Mouse (Mus musculus) stomach, embryonic 14.5 days (tissue): ENCODE data around the gene Ints14. TPM values are rescaled to one million over a fixed set of nuclear protein-coding genes. Genes with fewer than 3 reads are reported as not detected.

Source experiments
- ATAC-seq: fragments of 200-750 bp; cut with Nextera tagmentation; 2 replicates; pipeline ENCODE4 v1.8.0; 2017; ENCODE audit warnings: low read depth, moderate TSS enrichment; ENCODE audit not compliant: insufficient number of reproducible peaks, insufficient read depth, low FRiP score
- H3K27ac ChIP-seq: fragments of 300-500 bp; sonication (generic); 2 replicates; pipeline ENCODE4 v1.5.1; 2014; ENCODE audit warnings: mild to moderate bottlenecking, low read length, moderate library complexity, mixed read lengths
- H3K27me3 ChIP-seq: fragments of 300-500 bp; sonication (generic); 2 replicates; pipeline ENCODE4 v1.6.1; 2014; ENCODE audit warnings: low read length, control low read depth, mixed read lengths; ENCODE audit not compliant: control insufficient read depth, insufficient read depth
- H3K36me3 ChIP-seq: fragments of 300-500 bp; sonication (generic); 2 replicates; pipeline ENCODE4 v1.6.1; 2014; ENCODE audit warnings: mild to moderate bottlenecking, control low read depth, low read length, moderate library complexity, mixed read lengths; ENCODE audit not compliant: control insufficient read depth, insufficient read depth
- H3K4me1 ChIP-seq: fragments of 300-500 bp; sonication (generic); 2 replicates; pipeline ENCODE4 v1.6.1; 2014; ENCODE audit warnings: low read length, control low read depth, mixed read lengths; ENCODE audit not compliant: control insufficient read depth, insufficient read depth
- H3K4me2 ChIP-seq: fragments of 300-500 bp; sonication (generic); replicated peaks from 2 replicates; pipeline ENCODE4 v1.6.1; 2014; ENCODE audit warnings: low read depth, low read length, control low read depth
- H3K4me3 ChIP-seq: fragments of 300-500 bp; sonication (generic); 2 replicates; pipeline ENCODE4 v1.5.1; 2014; ENCODE audit warnings: low read depth, low read length, control low read depth
- H3K9ac ChIP-seq: fragments of 300-500 bp; sonication (generic); replicated peaks from 2 replicates; pipeline ENCODE4 v1.6.1; 2014; ENCODE audit warnings: low read depth, mild to moderate bottlenecking, control low read depth, low read length, moderate library complexity, mixed read lengths
- H3K9me3 ChIP-seq: fragments of 300-500 bp; sonication (generic); 2 replicates; pipeline ENCODE4 v1.6.1; 2016; ENCODE audit warnings: low read depth, low read length, control low read depth; ENCODE audit not compliant: control insufficient read depth
- WGBS: fragments of 180-500 bp; shearing (Covaris S2); extraction: QIAGEN DNeasy Blood & Tissue Kit; methylation state at CpG from one replicate; pipeline ENCODE4 v1.1.7; 2014; 5-methylcytosine and 5-hydroxymethylcytosine counted together
- polyA plus RNA-seq: library from polyadenylated mRNA; unstranded; fragments of >200 nt; fragmentation: Nextera tagmentation; extraction: Ambion mirVana; gene quantifications from 2 replicates; pipeline ENCODE4 v1.2.1, GENCODE M21; 2014

Ints14 gene
- polyA plus RNA-seq, 1 experiment from 2014 or later, result 53.2 TPM

GRCm38 (mm10) chr9:64941650-64942049 is 19.1 kb upstream of the Ints14 start:
- no peak for ATAC-seq
- Histone ChIP-seq H3K27me3 (no peaks in the 10 kb centered on the region), H3K4me1 (peaks cover 9% of the 10 kb centered on the region; the same call in 1 of the 2 replicates), H3K4me2 (no peak overlapping the region), H3K9ac (no peak overlapping the region), H3K36me3 (no peaks in the 10 kb centered on the region), H3K9me3 (no peaks in the 10 kb centered on the region), H3K27ac (peak overlapping the region; percentile 77), H3K4me3 (no peak overlapping the region)
- WGBS, result 61% methylated on average over 4 of the region's 4 CpGs

- no peaks in the 10 kb centered on the region for H3K9me3 ChIP-seq
- no peak overlapping the region for H3K9ac ChIP-seq
- no peak overlapping the region for H3K4me2 ChIP-seq
- no peaks in the 10 kb centered on the region for H3K36me3 ChIP-seq
- peaks cover 9% of the 10 kb centered on the region; the same call in 1 of the 2 replicates for H3K4me1 ChIP-seq
- ATAC-seq, result no peak
- H3K27ac ChIP-seq, result no peak overlapping the region
- H3K27me3 ChIP-seq, result no peaks in the 10 kb centered on the region
- H3K4me3 ChIP-seq, result no peak overlapping the region
- 23% methylated on average over 11 of the region's 11 CpGs for WGBS
These were observed 16.7 kb upstream of the Ints14 start for GRCm38 (mm10) chr9:64943997-64944396.

GRCm38 (mm10) chr9:64947483-64948095 is 13.1 kb upstream of the Ints14 start:
- no peaks in the 10 kb centered on the region for H3K36me3 ChIP-seq
- H3K27me3 ChIP-seq, result no peaks in the 10 kb centered on the region
- ATAC-seq, result no peak
- H3K4me1 ChIP-seq, result no peaks in the 10 kb centered on the region
- H3K27ac ChIP-seq, result no peak overlapping the region
- H3K4me2 ChIP-seq, result no peak overlapping the region
- no peak overlapping the region for H3K9ac ChIP-seq
- H3K4me3 ChIP-seq, result no peak overlapping the region
- WGBS, result 83% methylated on average over 9 of the region's 9 CpGs
- no peaks in the 10 kb centered on the region for H3K9me3 ChIP-seq

GRCm38 (mm10) chr9:64951161-64951657 is 9.5 kb upstream of the Ints14 start, which contains the start of gene Slc24a1:
Slc24a1 (minus strand) TSS chr9:64951607.
- Histone ChIP-seq H3K27ac (no peak within 1 kb of the TSS), H3K27me3 (no peaks in the 10 kb centered on the region), H3K9ac (no peak within 1 kb of the TSS), H3K36me3 (no peaks in the 10 kb centered on the region), H3K4me3 (no peak within 1 kb of the TSS), H3K4me2 (no peak within 1 kb of the TSS), H3K9me3 (no peaks in the 10 kb centered on the region), H3K4me1 (no peaks in the 10 kb centered on the region)
- ATAC-seq, result no peak
- WGBS, result 37% methylated on average over 11 of the region's 11 CpGs

- Histone ChIP-seq H3K27ac (no peak overlapping the region), H3K4me1 (no peaks in the 10 kb centered on the region), H3K9ac (no peak overlapping the region), H3K4me3 (no peak overlapping the region), H3K27me3 (no peaks in the 10 kb centered on the region), H3K36me3 (no peaks in the 10 kb centered on the region), H3K4me2 (no peak overlapping the region), H3K9me3 (no peaks in the 10 kb centered on the region)
- ATAC-seq, result no peak
- 19% methylated on average over 5 of the region's 5 CpGs for WGBS
These were observed 8.7 kb upstream of the Ints14 start for GRCm38 (mm10) chr9:64952055-64952454.

GRCm38 (mm10) chr9:64953190-64953589 is 7.5 kb upstream of the Ints14 start:
- Histone ChIP-seq H3K4me2 (no peak overlapping the region), H3K9me3 (no peaks in the 10 kb centered on the region), H3K27me3 (no peaks in the 10 kb centered on the region), H3K4me1 (no peaks in the 10 kb centered on the region), H3K36me3 (no peaks in the 10 kb centered on the region), H3K9ac (no peak overlapping the region), H3K27ac (no peak overlapping the region), H3K4me3 (no peak overlapping the region)
- ATAC-seq, result no peak
- WGBS, result 46% methylated on average over 7 of the region's 7 CpGs

GRCm38 (mm10) chr9:64956337-64956736 is 4.4 kb upstream of the Ints14 start:
- H3K9ac ChIP-seq, result no peak overlapping the region
- H3K27ac ChIP-seq, result no peak overlapping the region
- no peaks in the 10 kb centered on the region for H3K36me3 ChIP-seq
- H3K4me3 ChIP-seq, result no peak overlapping the region
- no peaks in the 10 kb centered on the region for H3K4me1 ChIP-seq
- no peaks in the 10 kb centered on the region for H3K9me3 ChIP-seq
- 24% methylated on average over 12 of the region's 12 CpGs for WGBS
- no peak overlapping the region for H3K4me2 ChIP-seq
- H3K27me3 ChIP-seq, result no peaks in the 10 kb centered on the region
- ATAC-seq, result no peak

GRCm38 (mm10) chr9:64957276-64957675 is 3.4 kb upstream of the Ints14 start:
- H3K4me1 ChIP-seq, result peaks cover 5% of the 10 kb centered on the region; the same call in 1 of the 2 replicates
- 92% methylated on average over 3 of the region's 3 CpGs for WGBS
- H3K27me3 ChIP-seq, result no peaks in the 10 kb centered on the region
- H3K27ac ChIP-seq, result no peak overlapping the region
- ATAC-seq, result no peak
- no peak overlapping the region for H3K9ac ChIP-seq
- H3K4me2 ChIP-seq, result no peak overlapping the region
- no peak overlapping the region for H3K4me3 ChIP-seq
- H3K36me3 ChIP-seq, result no peaks in the 10 kb centered on the region
- H3K9me3 ChIP-seq, result no peaks in the 10 kb centered on the region

GRCm38 (mm10) chr9:64960978-64961320 is 244 bp downstream of the Ints14 start:
- Histone ChIP-seq H3K4me3 (peak overlapping the region; percentile 78), H3K4me2 (peak overlapping the region; percentile 78), H3K27ac (peak overlapping the region; percentile 89), H3K9me3 (no peaks in the 10 kb centered on the region), H3K9ac (peak overlapping the region; percentile 81), H3K27me3 (no peaks in the 10 kb centered on the region), H3K36me3 (peaks cover 20% of the 10 kb centered on the region), H3K4me1 (peaks cover 5% of the 10 kb centered on the region; the same call in 1 of the 2 replicates)
- WGBS, result 0% methylated on average over 17 of the region's 17 CpGs
- ATAC-seq, result peak; percentile 77; the same call in 1 of the 2 replicates
